Mouse (Mus musculus) kidney, adult 8-10 months (tissue): ENCODE data around the gene Rcn2.
A peak's percentile ranks its signal among the peaks of the same experiment; 100 is the strongest.
"Not testable (repeated sequence)": the region's sequence is repeated elsewhere in the genome, so short reads cannot be mapped to it uniquely, and the experiment has no call there.

Source experiments
- DNase-seq, 2 experiments: peaks; one replicate each; pipeline ENCODE4 v3.0.0; 2022

The Rcn2 gene

DNA sequence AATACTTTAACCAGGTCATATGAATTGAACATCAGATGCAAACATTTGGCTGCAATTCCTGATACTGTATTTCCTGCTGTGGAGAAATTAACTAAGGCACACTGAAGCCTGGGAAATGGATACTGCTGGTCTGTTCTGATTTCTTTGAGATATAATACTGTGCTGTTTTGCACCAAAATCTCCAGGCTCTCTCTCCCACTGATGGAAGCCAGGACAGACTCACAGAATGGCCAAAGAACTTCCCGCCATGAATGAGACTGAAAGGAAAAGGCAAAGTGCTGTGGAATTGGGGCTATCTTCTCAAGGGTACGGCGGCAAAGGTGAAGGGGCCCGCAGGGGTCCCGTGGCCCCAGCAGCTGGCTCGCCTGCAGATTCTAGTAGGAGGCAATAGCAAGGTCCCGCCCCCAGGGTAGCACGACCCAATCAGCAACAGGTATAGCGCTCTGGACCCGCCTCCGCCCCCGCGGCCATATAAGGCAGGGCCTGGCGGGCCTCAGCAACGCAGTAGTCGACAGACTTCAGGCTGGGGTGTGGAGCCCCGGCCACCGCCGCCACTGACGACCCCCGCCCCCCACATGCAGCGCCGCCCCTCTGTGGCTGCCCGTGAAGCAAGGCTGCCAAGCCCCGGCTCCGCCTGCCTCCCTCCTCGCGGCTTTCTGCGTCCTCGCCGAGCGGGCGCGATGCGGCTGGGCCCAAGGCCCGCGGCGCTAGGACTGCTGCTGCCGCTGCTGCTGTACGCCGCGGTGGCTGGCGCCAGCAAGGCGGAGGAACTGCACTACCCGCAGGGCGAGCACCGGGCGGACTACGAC lies at the start of gene Rcn2:
Gene Rcn2 (plus strand): TSS at position 474 of the 809 bp plus-strand sequence.
- DNase-seq = peak; percentile 92 to 95

DNA sequence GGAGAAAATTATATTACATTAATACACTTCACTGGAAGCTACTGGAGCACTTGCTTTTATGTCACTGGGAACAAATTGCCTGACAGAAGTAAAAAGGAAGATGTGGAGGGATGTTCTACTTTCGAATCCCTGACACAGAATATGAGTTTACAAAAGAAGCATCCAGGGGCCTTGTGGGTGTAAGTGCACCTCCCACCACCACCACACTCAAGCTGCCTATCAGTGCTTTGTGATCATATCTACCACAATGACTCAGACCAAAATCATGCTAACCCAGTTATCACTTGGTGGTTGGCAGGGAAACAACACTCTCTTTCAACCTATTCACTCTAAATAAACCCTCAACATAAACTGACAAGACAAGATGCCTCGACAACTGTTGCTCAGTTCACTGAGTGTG lies 37.0 kb upstream of the Rcn2 start:
- not testable (repeated sequence) for DNase-seq

DNA sequence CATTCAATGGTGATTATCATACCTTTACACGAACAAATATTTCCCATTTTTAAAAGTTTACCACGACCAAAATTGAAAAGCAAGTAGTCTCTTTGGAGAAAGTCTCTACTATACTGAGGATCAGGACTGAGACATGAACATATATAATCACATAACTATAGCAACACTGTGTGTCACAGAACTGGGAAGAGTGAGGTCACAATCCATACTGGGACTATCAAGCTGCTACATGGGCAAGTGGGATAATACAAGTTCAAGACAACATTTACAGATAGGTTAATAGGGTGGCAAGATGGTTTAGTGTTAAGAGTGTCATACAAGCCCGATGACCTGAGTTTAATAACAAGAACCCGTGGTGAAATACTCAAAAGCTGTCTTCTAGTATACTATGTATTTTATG lies 31.2 kb upstream of the Rcn2 start, which contains the start of gene 4930563M21Rik:
Gene 4930563M21Rik (minus strand): TSS at position 101 of the 400 bp plus-strand sequence.
- DNase-seq = no peak

DNA sequence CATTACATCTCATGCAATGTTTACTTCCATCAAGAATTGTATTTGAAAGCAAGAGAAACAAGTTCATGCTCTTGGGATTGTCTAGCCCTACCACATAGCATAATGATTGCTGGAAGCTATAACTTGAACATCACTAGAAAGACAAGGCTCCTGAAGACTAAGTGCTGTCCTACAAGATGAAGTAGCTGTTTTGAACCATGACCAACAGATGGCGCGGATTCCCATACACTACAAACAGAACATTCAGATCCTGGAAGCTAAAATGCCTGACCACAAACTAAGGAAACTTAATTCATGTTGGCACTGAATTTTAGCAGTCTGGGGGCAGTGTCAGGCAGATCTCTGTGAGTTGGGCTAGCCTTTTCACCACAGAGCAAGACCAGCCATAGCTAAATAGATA lies 16.9 kb upstream of the Rcn2 start:
- no peak for DNase-seq

DNA sequence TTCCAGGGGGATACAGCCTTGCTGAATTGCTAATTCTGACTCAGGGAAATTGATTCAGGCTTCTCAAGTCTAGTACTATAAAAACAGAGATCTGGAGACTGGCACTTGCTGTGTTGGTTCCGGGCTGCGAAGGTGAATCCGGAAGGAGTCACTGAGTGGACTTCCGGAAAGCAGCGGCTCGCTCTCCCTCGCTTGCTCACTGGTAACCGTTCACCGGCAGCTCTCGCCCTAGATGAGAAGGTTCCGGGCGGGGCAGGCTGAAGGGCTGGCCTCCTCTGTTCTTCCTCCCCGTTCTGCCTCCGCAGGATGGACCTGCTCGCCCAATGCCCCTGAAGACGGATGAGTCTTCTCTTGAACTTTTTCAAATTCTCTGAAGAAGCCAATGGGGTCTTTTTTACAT lies 14.4 kb upstream of the Rcn2 start:
- DNase-seq = no peak

DNA sequence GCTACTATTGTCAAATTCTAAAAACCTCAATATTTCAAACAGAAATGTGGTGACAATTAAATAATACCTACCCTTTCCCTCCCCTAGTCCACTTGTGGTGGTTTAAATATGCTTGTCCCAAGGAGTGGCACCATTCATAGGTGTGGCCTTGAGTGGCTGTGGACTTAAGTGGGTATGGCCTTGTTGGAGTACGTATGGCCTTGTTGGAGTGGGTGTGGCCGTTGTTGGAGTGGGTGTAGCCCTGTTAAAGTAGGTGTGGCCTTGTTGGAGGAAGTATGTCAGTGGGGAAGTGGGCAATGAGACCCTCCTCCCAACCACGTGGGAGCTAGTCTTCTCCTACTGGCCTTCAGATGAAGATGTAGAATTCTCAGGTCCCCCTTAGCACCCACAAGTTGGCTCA lies 9.4 kb upstream of the Rcn2 start:
- no peak for DNase-seq

DNA sequence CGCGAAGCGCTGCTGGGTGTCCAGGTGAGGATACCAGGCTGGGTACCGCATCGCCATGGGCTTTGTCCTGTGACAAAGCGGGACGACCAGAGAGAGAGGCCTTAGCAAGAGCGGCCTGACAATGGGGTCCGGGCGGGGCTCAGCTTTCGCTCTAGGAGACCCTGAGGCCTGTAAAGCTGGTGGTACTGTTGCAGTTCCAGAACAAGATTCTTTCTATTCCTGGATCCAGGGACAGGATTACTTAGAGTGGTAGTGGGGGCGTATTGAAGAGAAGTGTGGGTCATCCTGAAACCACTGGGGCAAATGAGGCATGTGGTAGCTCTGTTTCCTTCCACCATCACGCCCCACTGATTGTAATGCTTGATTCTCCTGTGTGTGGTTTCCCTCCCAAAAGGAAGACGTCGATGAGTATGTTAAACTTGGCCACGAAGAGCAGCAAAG lies 556 bp downstream of the Rcn2 start:
- no peak for DNase-seq

DNA sequence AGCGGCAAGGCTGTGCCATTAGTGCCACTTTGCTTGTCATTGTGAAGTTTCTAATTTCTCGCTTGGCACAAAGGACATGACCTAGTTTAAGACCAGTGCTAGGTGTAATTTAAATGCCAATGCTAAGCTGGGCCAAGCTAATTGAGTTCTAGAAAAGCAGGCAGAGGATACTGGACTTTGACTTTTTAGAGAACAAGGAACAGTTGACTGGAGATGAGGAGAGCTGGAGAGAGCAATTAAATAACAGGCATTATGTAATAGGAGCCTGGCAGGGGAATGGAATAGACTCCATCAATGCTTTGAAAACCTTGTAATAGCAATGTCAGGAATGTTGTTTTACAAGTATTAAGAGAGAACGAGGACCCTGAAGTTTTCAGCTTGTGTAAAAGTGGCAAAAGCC lies 12.2 kb downstream of the Rcn2 start:
- peak; percentile 24 to 84 for DNase-seq

DNA sequence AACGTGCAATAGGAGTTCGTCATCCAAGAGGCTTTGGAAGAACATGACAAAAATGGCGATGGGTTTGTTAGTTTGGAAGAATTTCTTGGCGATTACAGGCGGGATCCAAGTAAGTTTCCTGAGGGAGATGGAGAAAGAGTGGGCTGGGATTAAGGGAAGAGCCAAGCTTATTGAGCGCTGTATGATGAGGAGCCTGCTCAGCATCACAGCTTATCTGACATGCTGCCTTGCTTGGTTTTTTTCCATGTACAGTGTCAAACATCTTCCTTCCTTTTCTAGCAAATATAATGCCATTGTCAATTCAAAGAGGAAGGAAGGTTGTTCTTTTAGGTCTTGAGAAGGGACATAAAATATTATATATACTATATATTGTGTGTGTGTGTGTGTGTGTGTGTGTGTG lies 14.5 kb downstream of the Rcn2 start:
- no peak for DNase-seq

DNA sequence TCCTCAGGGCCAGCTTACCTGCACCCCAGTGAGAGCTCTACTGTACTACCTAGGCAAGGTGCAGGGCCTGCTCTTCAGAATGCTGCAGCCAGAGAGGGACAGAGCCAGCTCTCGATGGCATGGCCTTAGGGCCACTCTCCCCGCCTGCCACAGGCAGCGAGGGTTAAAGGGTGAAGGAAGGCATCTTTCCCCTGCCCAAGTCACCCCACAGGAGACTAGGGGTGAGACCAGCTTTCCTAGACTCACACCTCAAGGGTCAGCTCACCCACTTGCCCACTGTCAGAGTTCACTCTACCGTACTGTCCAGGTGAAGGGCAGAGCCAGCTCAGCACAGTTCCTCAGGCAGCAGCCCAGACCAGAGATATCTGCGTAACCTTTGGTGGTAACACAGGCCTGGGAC lies 20.7 kb downstream of the Rcn2 start:
- DNase-seq = no peak

DNA sequence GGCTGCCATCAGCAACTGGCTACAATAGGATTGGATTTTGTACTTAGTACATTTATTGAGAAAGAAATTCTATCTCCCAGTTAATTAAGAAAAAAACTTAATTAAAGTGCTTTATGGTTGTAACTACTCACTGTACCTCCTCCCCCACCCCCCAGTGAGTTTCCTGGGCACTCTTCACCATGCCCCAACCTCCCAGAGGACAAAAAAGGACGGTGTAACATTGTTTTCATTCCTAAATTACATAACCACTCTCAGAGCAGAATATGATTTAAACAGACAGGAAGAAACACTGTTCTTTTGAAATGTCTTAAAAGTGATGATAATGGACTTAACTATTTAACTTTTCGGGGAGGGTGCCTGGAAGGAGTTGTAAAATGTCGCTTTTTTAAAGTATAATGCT lies 23.4 kb downstream of the Rcn2 start:
- DNase-seq = no peak

DNA sequence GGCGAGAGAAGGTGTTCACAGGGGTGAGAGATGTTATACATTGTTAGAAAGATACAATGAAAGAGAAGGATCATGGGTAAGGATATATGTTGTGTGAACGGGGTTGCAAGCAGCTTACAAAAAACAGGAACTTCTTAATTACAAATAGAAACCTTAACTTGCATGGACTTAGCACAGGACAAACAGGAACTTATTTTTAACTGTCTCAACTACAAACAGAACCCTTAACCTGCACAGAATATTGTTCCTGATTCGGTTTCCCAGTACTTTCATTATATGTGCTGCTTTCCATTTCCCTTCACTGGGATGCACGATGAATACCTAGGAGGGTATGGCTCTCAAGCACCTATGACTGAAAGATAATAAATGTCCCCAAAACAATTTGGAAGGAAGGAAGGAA lies 26.3 kb downstream of the Rcn2 start:
- DNase-seq = no peak

DNA sequence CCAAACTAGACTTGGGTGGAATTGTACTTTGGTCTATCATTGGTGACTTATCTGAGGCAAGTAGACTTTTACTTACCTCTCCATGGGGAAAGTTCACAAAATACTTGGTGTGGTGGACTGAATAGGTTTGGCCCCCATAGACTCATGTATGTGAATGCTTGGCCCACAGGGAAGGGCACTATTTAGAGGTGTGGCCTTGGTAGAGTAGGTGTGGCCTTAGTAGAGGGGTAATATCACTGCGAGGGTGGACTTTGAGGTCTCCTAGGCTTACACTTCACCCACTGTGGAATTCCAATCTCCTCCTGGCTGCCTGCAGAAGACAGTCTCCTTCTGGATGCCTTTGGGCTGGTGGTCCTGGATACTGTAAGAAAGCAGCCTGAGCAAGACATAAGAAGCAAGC lies 27.0 kb downstream of the Rcn2 start:
- DNase-seq = no peak

DNA sequence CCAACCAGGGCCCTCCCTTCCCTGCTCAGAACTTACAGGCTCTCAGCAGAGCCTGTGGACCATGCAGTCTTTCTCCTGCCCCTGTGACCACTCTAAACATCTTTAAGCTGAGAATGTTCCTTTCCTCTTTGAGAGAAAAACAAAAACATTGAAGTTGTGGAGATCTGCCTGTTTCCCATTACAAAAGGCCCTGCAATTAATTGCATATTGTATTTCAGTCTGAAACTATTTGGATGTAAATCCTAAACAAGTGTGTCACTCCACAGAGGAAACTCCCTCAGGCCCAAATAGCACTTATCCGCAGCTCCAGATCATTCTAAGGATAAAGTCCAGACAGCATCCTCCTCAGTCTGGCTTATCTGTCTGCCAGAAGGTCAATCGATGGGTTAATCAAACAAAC lies 31.2 kb downstream of the Rcn2 start:
- no peak for DNase-seq

DNA sequence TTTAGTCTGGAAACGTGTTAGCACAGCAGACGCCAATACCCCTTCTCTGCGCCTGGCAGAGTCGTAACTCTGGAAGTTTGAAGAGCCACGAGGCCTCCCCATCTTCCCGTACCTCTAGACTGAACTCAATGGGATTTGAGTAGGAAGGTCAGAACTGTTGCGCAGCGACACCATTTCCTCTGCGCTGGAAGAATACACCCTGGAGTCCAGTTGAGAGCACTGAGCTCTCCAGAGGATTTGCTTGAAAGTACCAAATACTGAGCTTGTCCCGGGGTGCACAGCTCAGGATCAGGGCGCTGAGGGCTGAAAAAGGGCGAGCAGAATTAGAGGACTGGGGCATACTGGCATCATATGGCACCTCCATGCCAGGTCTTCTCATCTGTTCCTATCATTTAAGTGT lies 33.2 kb downstream of the Rcn2 start:
- DNase-seq = peak in 1 of 2 experiments; percentile 13

DNA sequence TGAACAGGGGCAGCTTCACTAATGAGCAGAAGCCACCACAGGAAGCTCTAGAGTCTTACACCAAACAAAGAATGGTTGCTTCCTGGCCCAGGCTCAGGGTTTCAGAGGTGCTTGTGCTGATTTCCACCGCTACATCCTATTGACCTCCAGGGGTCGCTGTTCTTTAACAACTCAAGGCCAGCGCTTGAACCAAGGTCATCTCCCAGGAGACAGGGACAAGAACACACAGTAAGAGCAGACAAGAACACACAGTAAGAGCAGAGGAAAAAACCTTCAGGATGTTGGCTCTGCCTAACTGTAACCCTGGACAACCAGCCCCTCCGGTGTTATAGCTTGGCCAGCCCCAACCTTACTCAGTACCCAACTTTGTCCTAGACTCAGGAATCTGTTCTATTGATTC lies 33.6 kb downstream of the Rcn2 start:
- DNase-seq = peak; percentile 68 to 79

DNA sequence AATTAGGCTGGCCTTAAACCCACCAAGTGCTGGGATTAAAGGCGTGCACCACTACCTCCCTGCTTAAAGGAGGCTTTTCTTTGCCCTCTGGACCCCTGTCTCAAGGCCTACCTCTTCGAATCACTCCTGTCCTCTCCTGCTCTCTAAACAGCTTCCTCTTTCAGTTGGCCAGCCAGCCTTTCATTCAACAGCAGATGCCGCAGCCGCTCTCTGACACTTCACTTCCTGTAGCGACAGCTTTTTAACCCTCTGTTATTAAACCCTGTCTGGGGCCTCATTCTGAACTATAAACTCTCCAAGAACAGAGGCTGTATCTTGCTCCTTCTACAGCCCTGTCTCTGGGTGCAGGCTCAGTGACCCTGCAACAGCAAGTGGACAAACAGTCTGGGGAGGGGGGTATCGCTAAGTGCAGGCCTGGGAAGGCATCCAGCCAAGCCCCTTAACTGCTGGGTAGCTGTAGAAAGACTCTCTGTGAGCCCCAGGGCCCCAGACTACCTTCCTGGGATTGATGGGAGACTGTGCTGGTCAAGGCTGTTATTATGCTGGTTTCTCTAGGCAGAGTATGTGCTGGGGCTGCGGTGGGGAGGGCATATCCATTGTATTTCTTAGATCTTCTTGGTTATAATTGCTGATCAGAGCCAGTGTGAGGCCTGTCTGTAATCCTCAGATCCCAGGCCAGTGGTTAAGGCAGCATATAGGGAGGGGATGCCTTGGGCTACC lies 34.4 kb downstream of the Rcn2 start:
- DNase-seq = peak; percentile 17 to 23

DNA sequence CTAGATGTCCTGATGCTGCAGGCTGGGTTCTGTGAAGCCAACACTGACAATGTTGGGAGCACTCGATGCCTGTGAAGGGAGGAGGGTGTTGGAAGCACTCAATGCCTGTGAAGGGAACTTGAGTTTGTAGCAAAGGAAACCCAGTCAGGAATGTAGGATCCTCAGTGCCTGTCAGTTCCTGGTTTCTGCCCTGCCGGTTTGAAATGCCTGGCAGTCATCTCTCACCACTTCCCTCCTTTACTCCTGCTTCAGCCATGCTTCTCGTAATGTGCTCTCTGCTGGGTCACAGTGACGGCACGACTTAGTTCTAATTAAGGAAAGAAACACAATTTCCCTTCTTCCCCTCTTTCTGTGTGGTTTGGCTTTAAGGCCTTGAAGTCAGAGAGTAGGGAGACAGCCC lies 37.9 kb downstream of the Rcn2 start:
- DNase-seq = no peak

DNA sequence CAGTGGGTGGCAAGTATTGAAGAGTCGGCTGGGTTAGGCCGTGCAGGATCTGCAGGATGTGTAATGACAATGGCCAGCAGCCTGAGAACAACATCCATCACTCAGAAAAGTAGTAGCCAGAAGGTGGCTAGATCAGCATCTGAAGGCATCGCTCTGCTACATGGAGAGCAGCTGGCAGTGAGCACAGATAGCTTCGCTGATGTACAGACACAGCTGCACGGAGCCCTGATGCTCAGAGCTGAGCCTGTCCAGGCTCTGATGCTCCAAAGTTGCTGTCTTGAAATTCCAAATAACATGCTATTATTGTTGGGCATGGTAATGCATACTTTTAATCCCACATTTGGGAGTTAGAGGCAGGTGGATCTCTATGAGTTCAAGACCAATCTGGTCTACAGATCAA lies 44.9 kb downstream of the Rcn2 start:
- no peak for DNase-seq

DNA sequence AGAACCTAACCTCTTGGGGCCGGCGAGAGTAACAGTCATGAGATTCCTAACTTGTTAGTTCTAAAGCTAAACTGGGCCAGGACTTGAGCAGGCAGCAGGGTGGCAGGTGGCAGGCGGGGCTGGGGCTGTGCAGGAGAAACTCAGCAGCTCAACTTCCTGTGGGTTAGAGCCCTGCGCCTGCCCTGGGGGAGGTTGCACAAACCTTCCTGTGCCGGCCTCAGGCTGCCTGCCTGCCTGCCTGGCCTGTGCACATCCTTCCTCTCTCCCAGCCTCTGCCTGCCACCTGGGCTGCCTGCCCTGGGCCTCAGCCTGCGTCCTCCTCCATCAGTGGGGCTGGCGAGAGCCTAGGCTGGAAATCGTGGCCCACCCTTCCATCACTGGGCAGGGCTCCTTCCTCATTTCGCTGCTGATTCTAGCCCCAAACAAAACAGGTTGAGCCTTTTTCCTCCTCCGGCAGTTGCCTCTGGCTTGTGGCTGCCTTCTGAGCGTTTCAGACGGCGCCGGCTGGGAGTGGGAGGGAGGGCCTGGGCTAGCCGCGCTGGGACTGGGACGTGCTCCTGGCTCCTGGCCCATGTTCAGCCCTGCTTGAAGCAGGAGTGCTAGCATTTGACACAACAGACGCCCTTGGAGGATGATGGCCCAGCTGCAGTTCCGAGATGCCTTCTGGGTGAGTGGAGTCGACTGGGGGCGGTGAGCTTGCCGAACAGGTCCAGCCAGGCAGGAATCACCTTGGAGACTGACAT lies 48.3 kb downstream of the Rcn2 start, which contains the start of gene Pstpip1:
Gene Pstpip1 (plus strand): TSS at position 185 of the 743 bp plus-strand sequence.
- peak; percentile 35 to 47 for DNase-seq

DNA sequence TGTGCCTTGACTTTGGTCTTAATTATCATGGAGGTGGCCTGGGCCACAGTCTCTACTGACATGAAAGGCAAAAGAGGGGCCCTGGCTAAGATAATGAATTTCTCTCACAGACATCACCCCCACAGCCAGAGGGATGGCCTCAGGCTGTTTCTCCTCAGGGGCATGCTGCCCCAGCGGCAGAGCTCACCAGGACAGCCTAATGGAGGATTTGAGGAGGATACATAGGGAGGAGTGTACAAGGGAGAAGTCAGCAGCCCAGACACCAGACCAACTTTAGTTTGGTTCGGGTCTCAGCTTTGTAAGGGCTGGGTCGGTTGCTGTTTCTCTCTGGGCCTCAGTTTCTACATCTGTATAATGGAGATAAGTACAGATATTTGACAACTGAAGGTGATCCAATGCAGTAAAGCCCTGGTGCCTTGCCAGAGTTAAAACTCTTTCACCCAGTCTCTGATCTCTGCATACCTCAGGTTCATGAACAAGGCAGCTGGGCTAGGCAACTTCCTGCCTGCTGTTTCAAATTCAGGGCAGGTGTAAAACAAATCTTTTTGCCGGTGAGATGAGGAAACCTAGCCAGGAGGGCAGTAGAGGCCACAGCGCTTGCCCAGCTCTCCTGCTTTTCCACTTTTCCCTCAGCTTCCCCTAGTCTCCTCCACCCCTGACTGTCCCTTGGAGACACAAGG lies 49.0 kb downstream of the Rcn2 start:
- DNase-seq = no peak

DNA sequence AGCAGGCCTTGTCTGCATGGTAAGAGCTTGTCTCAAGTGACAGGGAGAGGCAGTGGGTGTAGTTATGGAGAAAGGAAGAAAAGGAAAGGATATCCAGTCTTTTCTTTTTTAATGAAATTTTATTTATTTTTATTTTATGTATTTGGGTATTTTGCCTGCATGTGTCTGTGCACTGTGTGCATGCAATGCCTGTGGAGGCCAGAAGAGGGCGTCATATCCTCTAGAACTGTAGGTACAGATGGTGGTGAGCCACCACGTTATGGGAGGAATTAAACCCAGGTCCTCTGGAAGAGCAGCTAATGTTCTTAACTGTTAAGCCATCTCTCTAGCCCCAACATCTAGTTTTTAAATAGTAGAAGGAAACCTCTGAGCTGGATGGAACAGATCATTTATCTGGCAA lies 50.5 kb downstream of the Rcn2 start:
- DNase-seq = no peak
